Mouse (Mus musculus) lung, postnatal 0 days (tissue): ENCODE data around the gene Lmod3.

Source experiments
- CTCF ChIP-seq: IDR thresholded peaks from 2 replicates; pipeline ENCODE4 v1.5.1; 2016; ENCODE audit warnings: antibody characterized with exemption, mild to moderate bottlenecking
- EP300 ChIP-seq: IDR thresholded peaks from 2 replicates; pipeline ENCODE4 v1.6.1; 2016; ENCODE audit warnings: antibody characterized with exemption, mild to moderate bottlenecking, control low read depth

DNA sequence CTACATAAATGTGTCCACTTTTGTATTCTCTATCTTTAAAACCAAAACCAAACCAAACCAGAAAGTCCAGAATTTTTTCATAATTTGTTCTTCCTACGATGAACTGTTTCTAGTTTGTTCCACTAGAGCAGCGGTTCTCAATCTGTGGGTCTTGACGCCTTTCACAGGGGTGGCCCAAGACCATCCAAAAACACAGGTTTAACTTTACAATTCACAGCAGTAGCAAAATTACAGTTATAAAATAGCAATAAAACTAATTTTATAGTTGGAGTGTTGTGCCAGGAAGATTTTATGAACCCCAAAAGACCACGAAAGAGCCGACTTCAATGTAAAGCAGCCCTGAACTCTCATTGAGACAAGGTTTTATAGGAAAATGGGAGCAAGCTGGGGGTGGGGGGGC lies 16.5 kb downstream of the Lmod3 start:
- TF ChIP-seq CTCF (no peak), EP300 (no peak)
